Mouse (Mus musculus): ENCODE data around the gene Ccl17. TPM values are rescaled to one million over a fixed set of nuclear protein-coding genes. Genes with fewer than 3 reads are reported as not detected.

Gene Ccl17
- polyA plus RNA-seq (2016; fragmentation: Nextera tagmentation; extraction: Ambion mirVana), result 0.57 and 0.63 TPM in 2 replicates

- 16% methylated on average over 3 of the region's 3 CpGs for WGBS
- Histone ChIP-seq H3K27ac (no peak within 1 kb of the TSS), H3K27me3 (ENCODE audit: insufficient read depth, poor library complexity, severe bottlenecking) (peaks cover 29% of the 10 kb centered on the region), H3K9me3 (no peaks in the 10 kb centered on the region), H3K4me1 (peaks cover 22% of the 10 kb centered on the region), H3K4me3 (no peak within 1 kb of the TSS), H3K36me3 (no peaks in the 10 kb centered on the region)
- no peak for DNase-seq (ENCODE audit: low spot score)
Observed at GRCm38 (mm10) chr8:94810153-94810552, at the start of gene Ccl17. Gene Ccl17 (plus strand): TSS chr8:94810453.

GRCm38 (mm10) chr8:94767035-94767434, 43.2 kb upstream of the Ccl17 start:
- peaks cover 55% of the 10 kb centered on the region for H3K27me3 ChIP-seq (ENCODE audit: insufficient read depth, poor library complexity, severe bottlenecking)
- H3K4me1 ChIP-seq, result peaks cover 13% of the 10 kb centered on the region
- no peaks in the 10 kb centered on the region for H3K9me3 ChIP-seq
- H3K27ac ChIP-seq, result no peak overlapping the region
- H3K4me3 ChIP-seq, result no peak overlapping the region
- DNase-seq (ENCODE audit: low spot score), result no peak
- WGBS, result 56% methylated on average over 9 of the region's 9 CpGs
- H3K36me3 ChIP-seq, result no peaks in the 10 kb centered on the region

DNA sequence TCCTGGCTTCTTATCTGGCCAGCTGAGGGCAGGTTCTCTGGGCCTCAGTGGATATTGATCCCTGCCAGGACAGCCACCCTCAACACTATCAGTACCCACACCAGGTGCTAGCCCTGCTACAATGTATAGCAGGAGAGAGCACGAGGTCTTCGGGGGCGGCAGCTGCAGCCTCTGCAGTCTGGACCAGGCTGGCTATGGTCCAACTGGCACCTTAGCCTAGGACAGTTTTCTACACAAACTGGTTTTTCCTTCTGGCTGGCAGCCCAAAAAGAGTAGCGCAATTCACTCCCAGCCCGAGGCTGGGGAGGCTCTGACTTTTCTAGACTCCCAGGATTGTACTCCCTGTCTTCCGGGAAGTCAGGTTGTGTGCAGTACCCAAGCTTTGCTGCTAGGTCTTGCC, 39.3 kb upstream of the Ccl17 start:
- 52% methylated on average over 6 of the region's 6 CpGs for WGBS
- DNase-seq (ENCODE audit: low spot score), result no peak
- Histone ChIP-seq H3K27me3 (ENCODE audit: insufficient read depth, poor library complexity, severe bottlenecking) (peaks cover 92% of the 10 kb centered on the region), H3K36me3 (no peaks in the 10 kb centered on the region), H3K27ac (no peak overlapping the region), H3K4me1 (peaks cover 28% of the 10 kb centered on the region), H3K9me3 (no peaks in the 10 kb centered on the region), H3K4me3 (no peak overlapping the region)

GRCm38 (mm10) chr8:94771941-94772670, 38.1 kb upstream of the Ccl17 start, which contains the start of gene Cx3cl1:
Gene Cx3cl1 (plus strand): TSS chr8:94772009.
- Histone ChIP-seq H3K4me3 (peak within 1 kb of the TSS; percentile 67), H3K36me3 (no peaks in the 10 kb centered on the region), H3K4me1 (peaks cover 28% of the 10 kb centered on the region), H3K27me3 (ENCODE audit: insufficient read depth, poor library complexity, severe bottlenecking) (peaks cover 84% of the 10 kb centered on the region), H3K27ac (peak within 1 kb of the TSS; percentile 81), H3K9me3 (no peaks in the 10 kb centered on the region)
- DNase-seq (ENCODE audit: low spot score), result peak; percentile 87
- under 1% methylated on average over 38 of the region's 38 CpGs for WGBS

DNA sequence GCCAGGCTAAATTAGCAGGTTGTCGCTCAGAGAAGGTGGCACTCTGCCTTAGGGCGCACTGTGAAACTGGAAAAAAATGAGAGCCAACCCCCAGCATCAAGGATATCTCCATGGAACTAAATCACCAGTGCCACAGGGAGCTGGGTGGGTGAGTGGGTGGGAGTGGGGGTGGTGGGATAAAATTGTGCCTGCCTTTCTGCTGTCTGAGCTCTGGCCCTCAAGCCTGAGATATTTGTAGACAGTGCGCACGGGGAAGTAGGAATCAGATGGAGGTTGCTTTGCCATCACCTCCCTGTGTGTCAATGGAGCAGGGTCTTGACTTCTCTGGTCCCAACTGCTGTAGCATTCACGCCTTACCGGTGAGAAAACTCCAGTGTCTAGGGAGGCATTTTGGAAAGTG, 37.2 kb upstream of the Ccl17 start:
- Histone ChIP-seq H3K27ac (no peak overlapping the region), H3K4me1 (peaks cover 35% of the 10 kb centered on the region), H3K9me3 (no peaks in the 10 kb centered on the region), H3K4me3 (peak overlapping the region; percentile 67), H3K36me3 (no peaks in the 10 kb centered on the region), H3K27me3 (ENCODE audit: insufficient read depth, poor library complexity, severe bottlenecking) (peaks cover 79% of the 10 kb centered on the region)
- DNase-seq (ENCODE audit: low spot score), result no peak
- WGBS, result 40% methylated on average over 6 of the region's 6 CpGs

DNA sequence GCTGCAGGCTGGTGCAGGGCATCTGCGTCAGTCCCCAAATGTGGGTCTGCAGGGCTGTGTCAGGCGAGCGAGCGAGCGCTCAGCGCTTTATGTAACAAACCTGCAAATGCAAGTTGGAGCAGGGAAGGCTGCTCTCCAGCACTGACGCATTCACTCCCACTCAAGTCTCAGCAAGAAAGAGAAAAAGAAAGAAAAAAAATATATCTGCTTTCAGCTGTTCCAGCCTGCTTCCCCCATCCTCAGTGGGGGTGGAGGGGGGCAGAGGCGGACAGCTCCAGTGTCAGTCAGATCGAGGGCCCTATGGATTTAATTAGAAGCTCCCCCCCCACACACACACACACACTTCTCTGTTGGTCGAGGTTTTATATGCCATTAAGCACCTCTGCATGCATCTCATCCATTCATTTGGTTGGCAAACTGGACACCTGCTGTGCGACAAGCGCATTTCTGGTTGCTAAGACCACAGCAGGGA, 36.5 kb upstream of the Ccl17 start:
- no peak overlapping the region for H3K27ac ChIP-seq
- peaks cover 72% of the 10 kb centered on the region for H3K27me3 ChIP-seq (ENCODE audit: insufficient read depth, poor library complexity, severe bottlenecking)
- 19% methylated on average over 12 of the region's 12 CpGs for WGBS
- no peaks in the 10 kb centered on the region for H3K9me3 ChIP-seq
- DNase-seq (ENCODE audit: low spot score), result no peak
- H3K4me3 ChIP-seq, result no peak overlapping the region
- H3K4me1 ChIP-seq, result peaks cover 42% of the 10 kb centered on the region
- no peaks in the 10 kb centered on the region for H3K36me3 ChIP-seq

DNA sequence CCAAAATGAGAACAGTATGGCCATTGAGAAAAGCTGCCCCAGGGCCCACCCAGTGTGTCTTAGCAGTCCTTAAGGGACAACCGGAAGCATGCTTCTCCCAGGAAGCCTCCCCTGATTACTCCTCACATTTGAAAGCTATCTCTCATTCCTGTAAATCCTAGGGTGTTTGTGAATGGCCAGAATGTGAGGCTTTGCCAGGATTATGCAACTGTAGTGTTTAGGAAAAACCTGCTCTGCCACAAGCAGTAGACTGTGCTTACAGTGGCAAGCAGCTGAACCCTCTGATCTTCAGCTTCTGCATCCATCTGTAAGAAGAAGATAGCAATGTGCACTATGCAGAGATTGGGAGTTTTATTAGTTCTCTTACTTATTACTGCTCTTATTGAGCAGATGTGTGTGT, 35.7 kb upstream of the Ccl17 start:
- Histone ChIP-seq H3K9me3 (no peaks in the 10 kb centered on the region), H3K27me3 (ENCODE audit: insufficient read depth, poor library complexity, severe bottlenecking) (peaks cover 65% of the 10 kb centered on the region), H3K4me3 (no peak overlapping the region), H3K36me3 (no peaks in the 10 kb centered on the region), H3K27ac (no peak overlapping the region), H3K4me1 (peaks cover 51% of the 10 kb centered on the region)
- WGBS, result 72% methylated on average over 1 of the region's 1 CpGs
- no peak for DNase-seq (ENCODE audit: low spot score)

DNA sequence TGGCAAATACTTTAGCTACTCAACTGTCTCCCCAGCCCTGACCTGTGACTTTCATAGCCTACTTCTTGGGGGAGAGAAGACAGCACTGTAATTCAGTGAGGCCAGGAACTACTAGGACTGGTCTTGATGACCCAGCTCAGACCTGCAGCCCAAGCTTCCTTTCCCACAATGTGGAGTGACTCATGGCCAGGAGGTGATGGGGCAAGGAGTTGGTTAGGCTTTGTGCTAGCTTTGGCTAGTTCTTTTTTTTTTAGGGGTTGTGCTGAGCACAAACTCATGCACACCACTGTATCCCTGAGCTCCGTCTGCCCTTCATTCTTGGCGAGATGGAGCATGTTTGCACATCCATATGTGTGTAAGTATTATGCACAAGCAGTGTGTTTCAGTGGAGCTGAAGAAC, 33.9 kb upstream of the Ccl17 start:
- Histone ChIP-seq H3K27ac (no peak overlapping the region), H3K36me3 (no peaks in the 10 kb centered on the region), H3K27me3 (ENCODE audit: insufficient read depth, poor library complexity, severe bottlenecking) (peaks cover 56% of the 10 kb centered on the region), H3K4me3 (no peak overlapping the region), H3K4me1 (peaks cover 61% of the 10 kb centered on the region), H3K9me3 (no peaks in the 10 kb centered on the region)
- 88% methylated on average over 2 of the region's 2 CpGs for WGBS
- no peak for DNase-seq (ENCODE audit: low spot score)

DNA sequence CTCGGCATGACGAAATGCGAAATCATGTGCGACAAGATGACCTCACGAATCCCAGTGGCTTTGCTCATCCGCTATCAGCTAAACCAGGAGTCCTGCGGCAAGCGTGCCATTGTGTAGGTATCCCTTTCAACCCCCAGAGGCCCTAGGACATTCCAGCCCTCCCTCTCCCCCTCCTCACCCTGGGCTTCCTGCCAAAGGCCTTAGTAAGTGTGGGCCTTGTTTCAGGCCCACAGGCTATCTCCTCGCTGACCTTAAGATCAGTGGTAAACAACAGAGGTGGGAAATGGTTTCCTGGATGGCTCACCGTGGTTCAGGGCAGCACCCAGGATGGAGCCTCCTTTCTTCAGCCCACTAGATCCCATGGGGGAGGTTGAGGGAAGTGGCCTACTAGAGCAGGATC, 32.2 kb upstream of the Ccl17 start:
- peaks cover 39% of the 10 kb centered on the region for H3K27me3 ChIP-seq (ENCODE audit: insufficient read depth, poor library complexity, severe bottlenecking)
- no peaks in the 10 kb centered on the region for H3K36me3 ChIP-seq
- H3K27ac ChIP-seq, result peak overlapping the region; percentile 72
- H3K4me3 ChIP-seq, result no peak overlapping the region
- H3K4me1 ChIP-seq, result peaks cover 53% of the 10 kb centered on the region
- DNase-seq (ENCODE audit: low spot score), result peak; percentile 81
- no peaks in the 10 kb centered on the region for H3K9me3 ChIP-seq
- 42% methylated on average over 10 of the region's 10 CpGs for WGBS

GRCm38 (mm10) chr8:94778473-94778872, 31.8 kb upstream of the Ccl17 start:
- peaks cover 51% of the 10 kb centered on the region for H3K4me1 ChIP-seq
- peak; percentile 74 for DNase-seq (ENCODE audit: low spot score)

DNA sequence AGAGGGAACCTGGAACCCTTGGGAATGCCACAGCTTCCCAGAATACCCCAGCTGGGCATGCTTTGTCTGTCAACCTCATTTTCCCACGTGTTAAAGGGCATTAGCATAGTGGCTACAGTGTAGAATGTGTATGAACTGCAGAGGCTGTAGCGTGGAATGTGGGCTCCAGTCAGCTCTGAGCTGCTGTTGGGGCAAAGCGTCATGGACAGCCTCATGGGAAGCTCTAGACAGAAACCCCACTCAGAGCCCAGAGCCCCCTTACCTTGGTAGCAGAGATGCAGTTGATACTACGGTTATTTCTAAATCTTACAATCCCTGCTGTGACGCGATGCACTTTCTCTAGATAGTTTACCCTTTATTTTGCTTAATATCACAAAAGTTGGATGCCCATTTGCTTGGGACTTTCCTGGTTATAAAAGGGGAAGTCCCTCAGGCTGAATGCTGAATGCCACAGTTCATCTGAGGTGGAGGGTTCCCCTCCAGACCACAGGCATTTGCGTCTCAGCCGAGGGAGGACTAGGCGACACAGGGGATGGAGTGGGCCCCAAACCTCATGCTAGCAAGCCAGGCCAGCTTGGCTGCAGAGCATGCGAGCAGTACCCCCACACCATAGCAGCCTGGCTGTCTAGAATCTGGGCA, 31.2 kb upstream of the Ccl17 start:
- peaks cover 29% of the 10 kb centered on the region for H3K27me3 ChIP-seq (ENCODE audit: insufficient read depth, poor library complexity, severe bottlenecking)
- no peaks in the 10 kb centered on the region for H3K36me3 ChIP-seq
- H3K27ac ChIP-seq, result peak overlapping the region; percentile 72
- H3K9me3 ChIP-seq, result no peaks in the 10 kb centered on the region
- 76% methylated on average over 10 of the region's 10 CpGs for WGBS
- peaks cover 51% of the 10 kb centered on the region for H3K4me1 ChIP-seq
- H3K4me3 ChIP-seq, result no peak overlapping the region
- no peak for DNase-seq (ENCODE audit: low spot score)

More at GRCm38 (mm10) chr8:94778473-94778872, 31.8 kb upstream of the Ccl17 start:
- Histone ChIP-seq H3K27me3 (ENCODE audit: insufficient read depth, poor library complexity, severe bottlenecking) (peaks cover 35% of the 10 kb centered on the region), H3K9me3 (no peaks in the 10 kb centered on the region), H3K27ac (peak overlapping the region; percentile 72), H3K4me3 (no peak overlapping the region), H3K36me3 (no peaks in the 10 kb centered on the region)
- 41% methylated on average over 5 of the region's 5 CpGs for WGBS

- peak; percentile 73 for DNase-seq (ENCODE audit: low spot score)
- H3K27ac ChIP-seq, result peak overlapping the region; percentile 72; the same call in 1 of the 2 replicates
- H3K4me1 ChIP-seq, result peaks cover 55% of the 10 kb centered on the region
- no peaks in the 10 kb centered on the region for H3K9me3 ChIP-seq
- no peak overlapping the region for H3K4me3 ChIP-seq
- 89% methylated on average over 16 of the region's 16 CpGs for WGBS
- peaks cover 22% of the 10 kb centered on the region for H3K27me3 ChIP-seq (ENCODE audit: insufficient read depth, poor library complexity, severe bottlenecking)
- H3K36me3 ChIP-seq, result no peaks in the 10 kb centered on the region
Observed at GRCm38 (mm10) chr8:94779534-94780294, 30.5 kb upstream of the Ccl17 start.

Measured in heart, embryonic 10.5 days (tissue).